Mouse (Mus musculus) 416B (cell line): Measurements from ENCODE around the gene Rnf141.

ENCODE experiments used
- DNase-seq: peaks from one replicate; pipeline ENCODE4 v3.0.0; 2011; ENCODE audit warnings: low read depth

Gene Rnf141

GRCm38 (mm10) chr7:110762605-110763180, 81.6 kb downstream of the Rnf141 start:
- no peak for DNase-seq

- DNase-seq: no peak
Measured at GRCm38 (mm10) chr7:110756440-110756839, 87.8 kb downstream of the Rnf141 start.

- DNase-seq: no peak
Measured at GRCm38 (mm10) chr7:110753926-110754330, 90.3 kb downstream of the Rnf141 start.

GRCm38 (mm10) chr7:110753310-110753709, 90.9 kb downstream of the Rnf141 start:
- DNase-seq: peak; percentile 9

- no peak for DNase-seq
Measured at GRCm38 (mm10) chr7:110751634-110752033, 92.6 kb downstream of the Rnf141 start.

- no peak for DNase-seq
Measured at GRCm38 (mm10) chr7:110750834-110751233, 93.4 kb downstream of the Rnf141 start.
